Mouse (Mus musculus) right cerebral cortex, postnatal 4 days (tissue): ENCODE measurements around the gene Coil.
A peak's percentile ranks its signal among the peaks of the same experiment; 100 is the strongest.
"Not testable (repeated sequence)": the region's sequence is repeated elsewhere in the genome, so short reads cannot be mapped to it uniquely, and the experiment has no call there.

Experiments used
- DNase-seq: peaks from one replicate; pipeline ENCODE4 v3.0.0-alpha.2; 2022

The Coil gene

DNA sequence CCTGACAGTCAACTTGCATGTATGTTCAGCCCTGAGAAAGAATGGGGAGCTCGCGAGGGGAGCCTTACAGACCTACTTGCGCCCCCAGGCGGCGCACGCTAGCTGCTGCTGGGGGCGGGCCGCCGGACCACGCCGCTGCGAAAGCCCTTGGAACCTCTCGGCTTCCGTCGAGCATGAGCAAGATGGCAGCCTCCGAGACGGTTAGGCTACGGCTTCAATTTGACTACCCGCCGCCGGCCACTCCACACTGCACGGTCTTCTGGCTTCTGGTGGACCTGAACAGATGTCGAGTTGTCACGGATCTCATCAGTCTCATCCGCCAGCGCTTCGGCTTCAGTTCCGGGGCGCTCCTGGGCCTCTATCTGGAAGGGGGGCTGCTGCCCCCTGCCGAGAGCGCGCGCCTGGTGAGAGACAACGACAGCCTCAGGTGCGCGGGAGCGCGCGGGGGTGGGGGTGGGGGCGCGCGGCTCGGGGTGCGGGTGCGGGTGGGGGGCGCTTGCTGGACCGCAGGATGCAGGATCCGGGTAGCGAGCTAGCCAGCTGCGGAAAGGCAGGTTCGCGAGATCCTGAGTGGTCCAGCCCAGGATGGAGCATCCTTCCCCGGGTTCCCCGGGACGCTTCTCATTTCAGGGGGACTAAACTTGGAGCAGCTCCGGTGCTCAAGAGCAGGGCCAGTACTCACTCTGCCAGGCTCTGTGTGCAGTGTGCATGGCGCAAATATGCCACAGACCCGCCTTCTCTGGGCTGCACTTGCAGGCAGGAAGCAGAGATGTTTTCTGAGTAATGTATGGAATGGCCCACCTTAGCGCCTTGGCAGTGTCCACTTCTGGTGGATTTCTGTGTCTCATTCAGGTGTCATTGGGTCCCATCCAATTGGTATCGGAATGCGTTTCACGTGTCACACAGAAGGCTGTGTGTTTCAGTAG is 4.0 kb downstream of the Coil start:
- DNase-seq = peak; percentile 93

DNA sequence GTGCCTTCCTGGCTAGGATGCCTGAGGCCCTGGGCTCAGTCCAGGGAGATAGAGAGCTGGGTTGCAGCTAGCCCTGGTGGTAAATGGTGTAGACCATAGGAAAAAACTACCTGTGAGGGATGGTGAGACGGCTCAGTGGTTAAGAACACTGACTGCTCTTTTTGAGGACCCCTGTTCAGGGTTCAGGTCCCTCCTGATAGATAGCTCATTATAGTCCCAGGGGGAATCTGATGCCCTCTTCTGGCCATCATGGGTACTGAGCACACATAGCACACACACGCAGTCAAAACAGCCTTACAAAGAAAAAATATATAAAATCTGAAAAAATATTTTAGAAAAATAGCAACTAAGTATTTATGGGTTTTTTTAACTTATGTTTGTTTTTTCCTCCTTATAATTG is 6.3 kb downstream of the Coil start:
- DNase-seq = no peak

DNA sequence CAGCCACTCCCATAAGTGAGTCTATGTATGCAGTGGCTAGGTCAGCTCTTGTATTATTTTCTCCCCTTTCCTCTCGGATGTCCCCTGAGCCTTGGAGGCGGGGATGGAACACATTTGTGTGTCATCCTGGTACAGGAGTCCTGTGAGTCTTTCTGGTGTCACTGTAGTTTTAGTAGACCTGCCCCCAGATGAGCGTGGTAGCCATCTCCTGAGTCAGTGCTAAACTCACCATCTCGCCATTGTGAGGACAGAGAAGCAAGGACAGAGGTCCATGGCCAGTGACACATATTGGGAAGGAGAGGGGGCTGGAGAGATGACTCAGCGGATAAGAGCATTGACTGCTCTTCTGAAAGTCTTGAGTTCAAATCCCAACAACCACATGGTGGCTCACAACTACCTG is 7.1 kb downstream of the Coil start:
- no peak for DNase-seq

DNA sequence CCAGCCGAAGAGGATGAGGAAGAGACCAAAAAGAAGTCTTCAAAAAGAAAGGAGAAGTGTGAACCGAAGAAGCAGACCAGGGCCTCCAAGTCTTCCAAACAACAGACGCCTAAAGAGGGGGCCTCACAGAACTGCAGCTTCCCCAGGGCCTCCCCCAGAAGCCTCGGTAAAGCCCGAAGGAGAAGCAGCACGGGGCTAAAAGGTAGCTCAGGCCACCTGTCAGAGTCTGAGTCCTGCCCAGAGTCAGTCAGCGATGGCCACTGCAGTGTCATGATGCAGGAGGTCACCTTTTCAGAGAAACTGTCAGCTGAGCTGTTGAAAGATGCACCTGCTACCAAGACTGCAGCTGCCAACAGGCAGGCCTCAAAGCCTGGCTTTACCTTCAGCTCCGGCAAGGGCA is 11.3 kb downstream of the Coil start:
- DNase-seq = no peak

DNA sequence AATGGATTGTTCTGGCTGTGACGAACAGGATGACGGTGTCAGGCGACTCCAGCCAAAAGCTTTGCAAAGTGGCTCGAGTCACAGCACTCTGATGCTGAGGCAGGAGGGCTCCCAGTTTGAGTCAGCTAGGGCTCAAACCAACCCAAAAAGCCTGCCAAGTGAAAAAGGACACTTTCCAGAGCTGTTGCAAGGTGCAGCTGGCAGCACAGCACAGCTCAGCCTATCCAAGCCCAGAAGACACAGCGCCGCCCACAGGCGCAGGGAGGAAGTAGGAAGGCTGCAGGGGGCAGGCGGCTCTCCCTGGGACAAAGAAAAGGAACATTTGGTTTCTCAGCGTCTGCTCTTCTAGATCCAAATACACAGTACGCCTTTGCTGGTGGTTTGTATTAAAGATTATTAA is 16.6 kb downstream of the Coil start:
- DNase-seq = no peak

DNA sequence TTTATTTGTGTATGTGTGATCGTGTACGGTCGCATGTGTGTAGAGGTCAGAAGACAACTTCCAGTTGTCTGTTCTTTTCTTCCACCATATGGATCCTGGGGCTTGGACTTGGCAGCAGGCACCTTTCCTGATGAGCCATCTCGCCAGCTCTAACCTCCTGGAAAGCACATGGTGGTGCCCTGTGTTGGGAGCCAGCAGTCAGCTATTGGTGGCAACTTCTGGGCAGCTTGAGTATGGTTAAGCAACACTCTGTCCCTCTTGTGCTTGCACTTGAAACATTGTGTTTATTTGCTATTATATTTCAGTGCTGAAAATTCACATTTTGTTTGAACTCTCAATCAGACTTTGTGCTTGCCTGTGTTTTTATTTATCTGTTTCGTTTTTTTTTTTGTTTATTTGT is 18.9 kb downstream of the Coil start:
- no peak for DNase-seq

DNA sequence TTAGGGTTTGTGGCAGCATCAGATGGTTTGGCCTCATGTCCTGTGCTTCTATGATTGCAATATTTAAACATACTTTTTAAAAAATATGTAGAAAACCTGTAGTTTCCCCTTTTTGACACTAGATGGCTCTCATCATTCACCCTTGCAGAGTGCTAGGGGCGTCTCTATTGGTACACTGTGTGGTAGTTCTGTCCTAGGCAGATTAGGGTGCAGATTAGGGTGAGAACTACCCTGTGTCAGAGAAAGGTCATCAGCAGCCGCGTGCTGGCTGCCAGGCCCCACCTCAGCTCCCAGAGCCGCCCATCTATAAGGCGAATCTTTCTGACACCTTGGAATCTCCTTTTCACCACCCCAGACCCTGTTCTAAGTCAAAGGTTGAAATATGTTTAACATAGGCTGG is 19.5 kb downstream of the Coil start:
- no peak for DNase-seq

DNA sequence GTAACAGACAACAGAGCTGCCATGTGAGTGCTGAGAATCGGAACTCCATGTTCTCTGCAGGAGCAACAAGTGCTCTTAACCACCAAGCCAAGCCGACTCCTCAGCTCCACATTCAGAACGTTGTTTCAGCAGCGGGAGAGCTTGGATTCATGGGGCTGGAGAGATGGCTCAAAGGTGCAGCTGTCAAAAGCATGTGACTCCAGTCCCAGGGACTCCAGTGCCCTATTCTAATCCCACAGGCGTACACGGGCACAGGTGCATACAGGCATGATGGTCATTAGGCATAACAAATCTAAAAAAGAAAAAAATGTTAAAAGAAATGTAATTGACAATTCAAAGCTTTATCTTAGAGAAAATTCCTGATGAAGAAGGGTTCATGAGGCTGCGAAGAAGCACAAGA is 23.1 kb downstream of the Coil start:
- no peak for DNase-seq

DNA sequence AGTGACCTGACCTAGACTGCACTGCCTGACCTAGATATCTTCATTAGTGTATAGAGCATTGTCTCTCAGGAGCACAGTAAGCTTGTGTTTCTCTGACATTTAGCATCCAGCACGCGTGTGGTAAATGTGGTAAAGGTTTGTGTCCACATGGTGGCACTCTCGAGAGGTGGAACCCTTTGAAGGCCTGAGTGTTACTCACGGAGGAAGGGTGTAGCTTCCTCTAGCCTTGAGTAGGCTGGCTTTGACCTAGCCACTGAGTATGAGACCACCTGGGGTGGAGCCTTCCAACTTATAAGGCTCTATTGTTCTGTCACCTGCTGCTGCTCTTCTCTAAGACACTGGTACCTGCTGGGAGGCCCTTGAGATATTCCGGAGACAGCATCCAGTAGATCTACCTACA is 23.6 kb downstream of the Coil start:
- DNase-seq = no peak

DNA sequence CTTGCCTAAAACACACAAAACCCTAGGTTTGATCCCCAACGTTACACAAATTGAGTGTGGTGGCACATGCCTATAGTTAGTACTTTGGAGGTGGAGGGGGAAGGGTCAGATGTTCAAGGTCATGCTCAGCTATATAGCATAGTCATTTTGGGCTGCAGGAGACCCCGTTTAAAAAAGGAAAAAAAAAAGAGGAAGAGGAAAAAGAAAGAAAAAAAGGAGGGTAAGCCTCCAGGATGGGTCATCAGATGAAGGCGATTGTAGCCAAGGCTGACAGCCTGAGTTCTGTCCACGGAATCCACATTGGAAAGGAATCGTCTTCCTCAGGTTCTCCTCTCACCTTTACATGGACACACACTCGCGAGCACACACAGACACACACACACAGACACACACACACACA is 24.4 kb downstream of the Coil start:
- DNase-seq = no peak

DNA sequence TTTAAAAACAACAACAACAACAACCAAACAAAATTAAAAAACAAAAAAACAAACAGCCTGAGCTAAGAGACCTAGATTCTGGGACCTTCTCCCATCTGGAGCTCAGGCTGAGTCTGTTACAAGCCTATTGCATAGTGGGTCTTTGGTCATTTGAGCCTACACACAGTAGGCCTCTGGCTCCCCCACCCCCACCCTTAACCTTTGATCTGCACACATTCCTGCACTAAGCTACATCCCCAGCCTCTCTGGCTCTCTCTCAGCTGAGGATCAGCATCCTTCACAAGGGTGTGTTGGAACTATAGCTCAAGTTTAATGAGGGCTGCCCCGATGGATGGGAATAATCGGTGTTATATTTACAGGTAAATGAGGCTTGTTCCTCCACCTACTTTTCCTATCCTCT is 25.6 kb downstream of the Coil start:
- DNase-seq = no peak

DNA sequence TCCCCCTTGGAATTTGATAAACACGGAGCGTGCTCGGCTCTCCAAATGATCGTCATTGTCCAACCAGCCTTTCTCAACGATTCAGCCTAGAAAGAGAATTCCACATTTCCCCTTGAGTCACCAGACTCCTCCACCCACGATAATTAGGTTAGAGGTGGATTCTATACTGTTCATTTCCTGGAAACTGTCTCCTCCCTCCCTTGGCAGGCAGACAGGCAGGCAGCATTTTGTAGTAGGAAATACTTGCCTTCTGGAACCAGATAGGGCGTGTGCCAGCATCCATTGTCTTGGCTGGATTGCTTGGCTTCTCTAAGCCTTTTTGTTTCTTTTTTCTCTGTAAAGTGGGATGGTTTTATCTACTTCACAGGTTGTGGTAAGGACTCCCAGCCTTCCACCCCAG is 26.4 kb downstream of the Coil start:
- no peak for DNase-seq

DNA sequence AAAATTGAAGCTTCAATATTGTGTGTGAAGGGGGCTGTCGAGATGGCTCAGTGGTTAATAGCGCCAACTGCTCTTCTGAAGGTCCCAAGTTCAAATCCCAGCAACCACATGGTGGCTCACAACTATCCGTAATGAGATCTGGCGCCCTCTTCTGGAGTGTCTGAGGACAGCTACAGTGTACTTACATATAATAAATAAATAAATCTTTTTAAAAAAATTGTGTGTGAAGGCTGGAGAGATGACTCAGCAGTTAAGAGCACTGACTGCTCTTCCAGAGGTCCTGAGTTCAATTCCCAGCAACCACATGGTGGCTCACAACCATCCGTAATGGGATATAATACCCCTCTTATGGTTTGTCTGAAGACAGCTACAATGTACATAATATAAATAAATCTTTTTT is 27.3 kb downstream of the Coil start:
- DNase-seq = not testable (repeated sequence)

DNA sequence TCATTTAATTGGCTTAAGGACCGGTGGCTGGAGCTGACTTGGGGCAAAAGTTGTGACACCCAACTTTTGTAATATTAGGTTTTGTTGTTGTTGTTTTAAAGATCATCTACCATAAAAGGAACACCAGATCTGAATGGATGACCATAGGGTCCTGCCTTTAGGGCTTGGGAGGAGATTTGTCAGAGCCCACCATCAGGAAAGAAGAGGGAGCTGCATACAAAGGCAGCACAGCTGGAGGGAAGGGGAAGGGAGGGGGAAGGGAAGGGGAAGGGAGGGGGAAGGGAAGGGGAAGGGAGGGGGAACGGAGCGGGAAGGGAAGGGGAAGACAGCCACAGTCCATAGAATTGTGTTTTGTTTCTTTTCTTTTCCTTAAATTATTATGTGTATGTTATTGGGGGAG is 28.4 kb downstream of the Coil start:
- no peak for DNase-seq

DNA sequence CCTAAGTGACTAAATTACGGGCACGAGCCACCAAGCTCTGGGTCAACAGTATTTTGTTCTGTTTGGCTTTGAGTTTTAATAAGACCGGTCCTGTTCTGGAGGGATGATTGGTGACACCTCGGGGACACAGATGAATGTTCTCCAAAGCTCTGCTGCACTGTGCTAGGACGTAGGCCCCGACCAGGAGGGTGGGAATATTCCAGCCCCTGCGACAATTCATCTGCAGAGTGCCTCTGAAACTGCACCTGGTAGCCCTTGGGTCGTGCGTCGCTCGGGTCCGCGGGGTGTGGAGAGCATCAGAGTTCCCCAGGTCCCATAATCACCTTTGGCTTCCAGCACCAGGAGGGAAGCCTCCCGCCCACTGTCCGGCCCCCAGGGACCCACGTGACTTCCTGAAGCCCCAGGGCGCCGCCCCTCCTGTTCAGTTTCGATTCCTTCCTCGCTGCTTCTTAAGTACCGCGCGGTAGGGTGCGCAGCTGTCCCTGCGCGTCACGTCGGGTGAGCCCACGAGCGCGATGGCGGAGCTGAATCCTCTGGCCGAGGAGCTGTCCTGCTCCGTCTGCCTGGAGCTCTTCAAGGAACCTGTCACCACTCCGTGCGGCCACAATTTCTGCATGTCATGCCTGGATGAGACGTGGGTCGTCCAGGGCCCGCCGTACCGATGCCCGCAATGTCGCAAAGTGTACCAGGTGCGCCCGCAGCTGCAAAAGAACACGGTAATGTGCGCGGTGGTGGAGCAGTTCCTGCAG is 29.1 kb downstream of the Coil start, which contains the start of gene Trim25:
Trim25 (plus strand) TSS at position 403 of the 749 bp plus-strand sequence.
- peak; percentile 41 for DNase-seq

DNA sequence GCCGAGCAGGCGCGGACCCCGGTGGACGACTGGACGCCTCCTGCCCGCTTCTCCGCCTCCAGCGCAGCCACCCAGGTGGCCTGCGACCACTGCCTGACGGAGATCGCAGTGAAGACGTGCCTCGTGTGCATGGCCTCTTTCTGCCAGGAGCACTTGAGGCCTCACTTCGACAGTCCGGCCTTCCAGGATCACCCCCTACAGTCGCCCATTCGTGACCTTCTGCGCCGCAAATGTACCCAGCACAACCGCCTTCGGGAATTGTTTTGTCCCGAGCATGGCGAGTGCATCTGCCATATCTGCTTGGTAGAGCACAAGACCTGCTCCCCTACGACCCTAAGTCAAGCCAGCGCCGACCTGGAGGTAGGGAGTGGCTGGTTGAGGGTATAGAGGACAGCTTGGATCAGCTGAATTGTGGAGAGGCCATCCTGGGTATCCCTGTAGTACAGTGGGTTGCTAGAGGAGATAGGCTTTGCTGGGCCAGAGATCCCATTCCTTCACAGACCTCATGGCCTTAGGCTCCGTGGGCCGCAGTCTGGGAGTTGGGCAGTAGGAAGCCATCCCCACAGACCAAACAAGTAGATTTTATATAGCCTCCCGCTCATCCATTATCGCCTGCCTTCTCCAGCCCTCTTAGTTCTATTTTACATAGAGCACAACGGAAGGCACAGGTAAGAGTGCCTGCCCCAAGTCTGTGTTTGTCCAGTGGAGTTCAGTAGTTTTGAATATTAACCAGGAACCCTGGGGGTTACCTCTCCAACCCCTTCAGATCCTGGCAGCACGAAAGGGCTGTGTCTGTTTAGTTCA is 29.9 kb downstream of the Coil start:
- no peak for DNase-seq

DNA sequence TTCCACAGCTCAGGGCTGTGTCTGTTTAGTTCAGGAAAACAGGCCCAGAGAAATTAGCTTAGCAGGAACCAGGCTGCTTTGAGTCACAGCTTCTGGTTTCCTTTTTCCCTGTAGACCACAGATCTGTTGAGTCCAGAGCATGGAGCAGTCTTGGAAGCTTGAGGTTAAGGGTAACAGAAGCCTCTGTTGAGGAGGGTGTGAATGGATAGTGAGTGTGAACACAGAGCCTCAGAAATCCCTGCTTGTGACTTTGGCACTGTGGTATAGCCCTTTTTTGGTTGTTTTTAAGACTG is 30.4 kb downstream of the Coil start:
- DNase-seq = no peak

DNA sequence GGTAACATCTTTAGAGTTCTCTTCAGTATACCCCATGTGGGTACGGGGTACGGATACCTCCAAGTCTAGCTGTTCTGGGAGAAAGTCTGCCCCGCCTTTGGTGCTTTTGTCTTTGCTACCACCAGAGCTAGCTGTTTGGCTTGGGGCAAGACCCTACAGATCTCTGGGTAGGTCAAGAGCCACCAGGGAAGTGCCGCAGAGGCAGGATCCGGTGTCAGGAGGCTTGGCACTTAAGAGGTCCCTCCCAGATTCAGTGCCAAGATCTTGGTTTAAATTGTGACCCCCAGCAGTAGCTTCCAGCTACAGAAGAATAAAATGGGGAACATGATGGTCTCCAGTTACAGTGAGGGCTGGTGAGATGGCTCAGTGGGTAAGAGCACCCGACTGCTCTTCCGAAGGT is 31.5 kb downstream of the Coil start:
- no peak for DNase-seq

DNA sequence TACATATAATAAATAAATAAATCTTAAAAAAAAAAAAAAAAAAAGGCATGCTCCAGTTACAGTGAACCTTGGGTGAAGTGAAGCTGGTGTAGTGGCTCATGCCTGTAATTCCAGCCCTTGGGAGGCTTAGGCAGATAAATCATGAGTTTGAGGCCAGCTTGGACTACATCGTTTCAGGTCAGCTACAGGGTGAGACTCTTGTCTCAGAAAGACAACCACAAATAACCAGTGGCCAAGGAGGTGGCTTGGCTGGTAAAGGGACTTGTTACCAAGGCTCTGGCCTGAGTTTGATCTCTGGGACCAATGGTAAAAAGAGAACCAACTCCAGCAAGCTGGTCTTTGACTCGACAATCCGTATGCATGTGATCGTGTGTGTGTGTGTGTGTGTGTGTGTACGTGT is 32.0 kb downstream of the Coil start:
- DNase-seq = no peak

DNA sequence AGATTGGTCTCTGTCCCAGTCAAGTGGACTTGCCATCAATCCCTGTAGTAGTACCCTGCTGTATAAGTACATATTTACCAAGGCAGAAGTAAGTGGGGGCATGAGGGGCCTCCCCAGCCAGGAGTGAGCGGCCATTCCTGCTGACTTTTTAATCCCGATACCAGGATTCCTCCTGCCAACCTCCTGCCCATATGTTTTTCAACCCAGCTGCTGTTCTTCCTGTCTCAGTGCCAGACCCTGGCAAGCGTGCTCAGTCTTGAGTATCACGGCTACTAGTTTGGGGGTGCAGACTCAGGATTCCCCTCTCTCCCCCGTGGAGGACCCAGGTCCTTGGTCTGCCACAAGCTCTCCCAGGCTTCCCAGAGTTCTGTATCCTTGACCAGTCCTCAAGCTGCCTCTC is 32.6 kb downstream of the Coil start:
- no peak for DNase-seq

DNA sequence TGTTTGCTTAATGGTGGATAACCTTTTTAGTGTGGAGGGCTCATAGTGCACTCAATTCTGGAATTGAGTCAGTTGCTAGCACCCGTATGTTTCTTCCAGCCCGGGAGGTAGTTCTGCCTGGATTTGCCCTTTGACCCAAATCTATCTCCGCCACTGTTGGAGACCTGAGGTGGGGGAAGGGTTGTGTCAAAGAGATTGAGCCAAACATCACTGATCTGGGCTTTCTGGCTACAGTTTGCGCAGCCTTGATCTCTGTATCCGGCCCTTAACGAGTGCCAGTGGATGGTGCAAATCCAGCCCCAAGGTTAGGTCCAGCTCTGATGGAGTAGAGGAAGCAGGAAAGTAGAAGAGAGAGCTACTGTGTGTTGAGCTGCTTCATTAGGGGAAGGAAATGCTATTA is 33.0 kb downstream of the Coil start:
- no peak for DNase-seq

DNA sequence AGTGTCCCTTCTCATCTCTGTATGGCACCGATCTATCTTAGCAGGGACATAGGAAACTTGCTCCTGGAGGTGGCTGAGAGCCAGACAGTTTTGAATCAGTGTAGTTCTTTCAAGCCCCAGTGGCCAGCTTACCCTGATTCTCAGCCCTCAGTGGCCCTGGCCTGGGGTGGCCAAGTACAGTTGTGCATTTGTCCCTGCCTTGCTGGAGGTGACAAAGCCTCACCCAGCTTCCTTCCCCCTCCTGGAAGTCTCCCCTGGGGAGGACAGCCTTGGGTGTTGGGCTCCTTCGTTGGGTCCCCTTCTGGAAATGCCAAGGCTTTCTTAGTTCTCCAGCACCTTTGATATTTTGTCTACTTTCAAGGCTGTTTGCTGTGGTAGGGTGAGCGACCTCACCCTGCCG is 33.7 kb downstream of the Coil start:
- DNase-seq = no peak

DNA sequence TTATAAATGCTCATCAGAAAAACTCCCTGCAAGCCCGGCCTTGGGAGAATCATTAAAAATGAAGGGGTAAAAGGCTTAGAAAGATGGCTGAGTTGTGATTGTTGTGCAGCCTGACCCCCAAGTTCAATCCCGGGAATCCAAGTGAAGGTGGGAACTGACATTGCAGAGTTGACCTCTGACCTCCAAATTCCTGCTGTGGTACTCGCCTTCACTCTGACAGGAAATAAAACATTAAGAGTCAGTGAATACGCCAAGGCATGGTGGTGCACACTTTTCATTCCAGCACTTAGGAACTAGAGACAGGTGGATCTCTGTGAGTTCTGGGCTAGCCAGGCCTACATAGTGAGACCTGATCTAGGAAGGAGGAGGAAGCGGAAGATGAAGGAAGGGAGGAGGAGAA is 35.4 kb downstream of the Coil start:
- DNase-seq = no peak

DNA sequence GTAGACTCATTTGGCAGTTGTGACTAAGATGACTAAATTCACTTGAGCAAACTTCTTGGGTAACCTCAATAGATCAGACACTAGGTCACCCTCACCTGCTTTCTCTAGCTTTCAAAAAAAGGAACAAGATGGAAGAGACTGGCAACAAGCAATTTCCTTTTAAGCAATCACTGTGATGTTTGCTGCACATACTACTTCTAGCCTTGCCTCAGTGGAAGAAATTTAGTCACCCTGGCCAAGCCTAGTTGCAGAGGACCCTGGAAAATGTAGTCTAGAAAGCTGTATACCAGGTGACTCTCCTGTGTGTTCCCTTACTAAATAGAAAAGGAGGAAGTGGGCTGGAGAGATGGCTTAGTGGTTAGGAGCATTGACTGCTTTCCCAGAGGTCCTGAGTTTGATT is 36.4 kb downstream of the Coil start:
- DNase-seq = no peak
